Comparison of ENCODE assay signal across 12 mouse cellular contexts in genomic region chr10:13688386-13689120, GRCm38 (mm10).
A peak's percentile ranks its signal among the peaks of the same experiment; 100 is the strongest.
DNase-seq lines count a peak whose midpoint lies in the region; ATAC-seq and TF ChIP-seq lines count a peak whose summit lies in the region.
"Had no signal": no experiment of that assay in that cellular context is flagged by ENCODE, and none has a peak within 500 bp of the region (broad histone marks: within the 10 kb centered on the region; RNA-seq: fewer than 3 reads in every experiment).

No protein-coding gene starts in this region.

- no peaks in the 10 kb centered on the region for H3K9me3 ChIP-seq in embryonic facial prominence, embryonic 11.5 days (replicated peaks; ENCODE audit: control insufficient read depth, low read length)
- no peaks in the 10 kb centered on the region for H3K9me3 ChIP-seq in embryonic facial prominence, embryonic 10.5 days
- H3K9me3 ChIP-seq in hindbrain, embryonic 16.5 days (ENCODE audit: control insufficient read depth, low read length), result no peaks in the 10 kb centered on the region
- H3K9me3 ChIP-seq in midbrain, embryonic 16.5 days (replicated peaks; ENCODE audit: control insufficient read depth, low read length, poor library complexity, severe bottlenecking), result no peaks in the 10 kb centered on the region
- H3K9me3 ChIP-seq: midbrain, embryonic 12.5 days had no signal

- no peak for TF ChIP-seq POLR2A in liver, adult 2 months (IDR thresholded peaks at IDR 0.05; ENCODE audit: extremely low read depth, insufficient read depth, low read length)

- no peak overlapping the region for H3K4me2 ChIP-seq in embryonic facial prominence, embryonic 11.5 days (ENCODE audit: low read depth, low read length)
- no peak overlapping the region for H3K4me2 ChIP-seq in hindbrain, embryonic 16.5 days (ENCODE audit: low read length)
- H3K4me2 ChIP-seq in midbrain, embryonic 16.5 days (ENCODE audit: low read length), result no peak overlapping the region
- H3K4me2 ChIP-seq: midbrain, embryonic 12.5 days had no signal

- peak; percentile 21 for DNase-seq in embryonic facial prominence, embryonic 11.5 days (ENCODE audit: low spot score)
- no peak for DNase-seq in embryonic facial prominence, embryonic 10.5 days (ENCODE audit: low spot score)
- DNase-seq in liver, adult 2 months (ENCODE audit: extremely low read depth, low read depth, low spot score), result peak; percentile 13
- no peak for DNase-seq in liver
- no peak for DNase-seq in frontal cortex, postnatal 36 days (ENCODE audit: low spot score in 2 of 2)
- DNase-seq: cerebellum, postnatal 36 days; right cerebral cortex, postnatal 25 days; thymus, postnatal 25 days had no signal

- no peak overlapping the region for H3K4me3 ChIP-seq in embryonic facial prominence, embryonic 11.5 days (ENCODE audit: low read depth, low read length)
- no peak overlapping the region for H3K4me3 ChIP-seq in embryonic facial prominence, embryonic 10.5 days
- H3K4me3 ChIP-seq in liver, adult 2 months (ENCODE audit: insufficient read depth, low read depth, low read length), result no peak overlapping the region
- no peak overlapping the region for H3K4me3 ChIP-seq in hindbrain, embryonic 16.5 days (ENCODE audit: low read length)
- H3K4me3 ChIP-seq in midbrain, embryonic 16.5 days (ENCODE audit: low read depth, low read length), result no peak overlapping the region
- H3K4me3 ChIP-seq: midbrain, embryonic 12.5 days had no signal

- TF ChIP-seq CTCF in liver, adult 2 months (IDR thresholded peaks at IDR 0.05; ENCODE audit: low read depth, low read length), result no peak

- no peaks in the 10 kb centered on the region for H3K79me2 ChIP-seq in liver, adult 2 months (ENCODE audit: control insufficient read depth, insufficient read depth, low read length)

- H3K36me3 ChIP-seq in embryonic facial prominence, embryonic 11.5 days (replicated peaks; ENCODE audit: control insufficient read depth, insufficient read depth, low read depth, low read length), result no peaks in the 10 kb centered on the region
- H3K36me3 ChIP-seq in embryonic facial prominence, embryonic 10.5 days (replicated peaks), result no peaks in the 10 kb centered on the region
- H3K36me3 ChIP-seq in liver, adult 2 months (ENCODE audit: control insufficient read depth, insufficient read depth, low read length), result no peaks in the 10 kb centered on the region; the same call in 1 of the 2 replicates
- H3K36me3 ChIP-seq in hindbrain, embryonic 16.5 days (ENCODE audit: control insufficient read depth, insufficient read depth, low read length), result no peaks in the 10 kb centered on the region
- 0 out of 2 replicates have a peak, but pooled peaks cover 2% of the 10 kb centered on the region for H3K36me3 ChIP-seq in midbrain, embryonic 16.5 days (ENCODE audit: control insufficient read depth, insufficient read depth, low read length)
- H3K36me3 ChIP-seq: midbrain, embryonic 12.5 days had no signal

- no peak overlapping the region for H3K9ac ChIP-seq in embryonic facial prominence, embryonic 11.5 days (replicated peaks; ENCODE audit: low read length)
- no peak overlapping the region for H3K9ac ChIP-seq in liver, adult 2 months (ENCODE audit: low read depth, low read length)
- no peak overlapping the region for H3K9ac ChIP-seq in hindbrain, embryonic 16.5 days (ENCODE audit: low read depth, low read length)
- H3K9ac ChIP-seq in midbrain, embryonic 16.5 days (ENCODE audit: low read depth, low read length), result no peak overlapping the region
- H3K9ac ChIP-seq: midbrain, embryonic 12.5 days had no signal

- no peaks in the 10 kb centered on the region for H3K4me1 ChIP-seq in embryonic facial prominence, embryonic 11.5 days (ENCODE audit: control insufficient read depth, insufficient read depth, low read length)
- H3K4me1 ChIP-seq in embryonic facial prominence, embryonic 10.5 days, result no peaks in the 10 kb centered on the region; the same call in 1 of the 2 replicates
- peaks cover 2% of the 10 kb centered on the region; the same call in 1 of the 2 replicates for H3K4me1 ChIP-seq in liver, adult 2 months (ENCODE audit: control insufficient read depth, insufficient read depth, low read length)
- H3K4me1 ChIP-seq in hindbrain, embryonic 16.5 days (ENCODE audit: control insufficient read depth, insufficient read depth, low read depth, low read length), result peaks cover 2% of the 10 kb centered on the region; the same call in 1 of the 2 replicates
- no peaks in the 10 kb centered on the region for H3K4me1 ChIP-seq in midbrain, embryonic 16.5 days (ENCODE audit: control insufficient read depth, insufficient read depth, low read length)
- H3K4me1 ChIP-seq: midbrain, embryonic 12.5 days had no signal

- H3K27ac ChIP-seq in embryonic facial prominence, embryonic 11.5 days (replicated peaks; ENCODE audit: low read depth, low read length), result no peak overlapping the region
- no peak overlapping the region for H3K27ac ChIP-seq in embryonic facial prominence, embryonic 10.5 days (replicated peaks)
- no peak overlapping the region for H3K27ac ChIP-seq in liver, adult 2 months (replicated peaks; ENCODE audit: insufficient read depth, low read depth, low read length)
- H3K27ac ChIP-seq in hindbrain, embryonic 16.5 days (ENCODE audit: low read depth, low read length), result no peak overlapping the region
- no peak overlapping the region for H3K27ac ChIP-seq in midbrain, embryonic 16.5 days (ENCODE audit: low read length)
- H3K27ac ChIP-seq: midbrain, embryonic 12.5 days had no signal

- H3K27me3 ChIP-seq in embryonic facial prominence, embryonic 11.5 days (ENCODE audit: control insufficient read depth, insufficient read depth, low read length), result no peaks in the 10 kb centered on the region
- H3K27me3 ChIP-seq in embryonic facial prominence, embryonic 10.5 days (replicated peaks; ENCODE audit: low read depth, poor library complexity, severe bottlenecking), result no peaks in the 10 kb centered on the region
- H3K27me3 ChIP-seq in liver, adult 2 months (ENCODE audit: control insufficient read depth, insufficient read depth, low read length), result no peaks in the 10 kb centered on the region
- no peaks in the 10 kb centered on the region for H3K27me3 ChIP-seq in hindbrain, embryonic 16.5 days (replicated peaks; ENCODE audit: control insufficient read depth, insufficient read depth, low read length)
- no peaks in the 10 kb centered on the region for H3K27me3 ChIP-seq in midbrain, embryonic 16.5 days (ENCODE audit: control insufficient read depth, insufficient read depth, low read depth, low read length)
- H3K27me3 ChIP-seq: midbrain, embryonic 12.5 days had no signal

- 73% methylated on average over 15 of the region's 15 CpGs for WGBS in embryonic facial prominence, embryonic 11.5 days
- WGBS in embryonic facial prominence, embryonic 10.5 days, result 74% methylated on average over 15 of the region's 15 CpGs
- WGBS in liver, adult 2 months, result 67% methylated on average over 15 of the region's 15 CpGs
- 39% methylated on average over 15 of the region's 15 CpGs for WGBS in hindbrain, embryonic 16.5 days
- 54% methylated on average over 15 of the region's 15 CpGs for WGBS in midbrain, embryonic 16.5 days

- no peak for ATAC-seq in embryonic facial prominence, embryonic 11.5 days (replicated peaks; ENCODE audit: insufficient number of reproducible peaks, low FRiP score, low TSS enrichment, low read depth)
- ATAC-seq in hindbrain, embryonic 16.5 days, result peak; percentile 78
- peak; percentile 44; the same call in 1 of the 2 replicates for ATAC-seq in midbrain, embryonic 16.5 days
- ATAC-seq in erythroid progenitor cell, adult 5-6 weeks (replicated peaks; ENCODE audit: low FRiP score, poor library complexity, severe bottlenecking), result no peak

Comparison
In these comparisons a context has a peak if more than half of its experiments do, and no peak if none do; other contexts are left out.
1. DNase-seq: peak in embryonic facial prominence, embryonic 11.5 days (single experiment) and liver, adult 2 months (single experiment); none in embryonic facial prominence, embryonic 10.5 days (single experiment), liver (single experiment) and frontal cortex, postnatal 36 days (0 of 2).
2. ATAC-seq: peak in hindbrain, embryonic 16.5 days (single experiment) and midbrain, embryonic 16.5 days (single experiment); none in embryonic facial prominence, embryonic 11.5 days (single experiment) and erythroid progenitor cell, adult 5-6 weeks (single experiment).